Mouse (Mus musculus): ENCODE measurements around the gene Ms4a15.

- TF ChIP-seq CTCF (conservative IDR thresholded peaks at IDR 0.05; ENCODE audit: low read length) (no peak), NANOG (IDR thresholded peaks at IDR 0.05; ENCODE audit: borderline replicate concordance, low read length) (no peak)
These were observed 2.3 kb downstream of the Ms4a15 start for GRCm38 (mm10) chr19:10990751-10991150.
